Mouse (Mus musculus): ENCODE measurements at regions not wholly inside any gene's neighbourhood (a gene's known extent, or its start where the extent isn't known, plus 50 kb on each side); places are given as distances from the start of the nearest gene placed in this dataset.

GRCm38 (mm10) chr4:125275259-125275658 is 147.6 kb upstream of the Zc3h12a start:
- peak in 1 of 2 experiments; percentile 30 for DNase-seq (ENCODE audit: low spot score in 2 of 2)

GRCm38 (mm10) chr4:125270951-125271350 is 143.3 kb upstream of the Zc3h12a start:
- no peak for DNase-seq (ENCODE audit: low spot score in 2 of 2)

GRCm38 (mm10) chr4:125266212-125266611 is 138.6 kb upstream of the Zc3h12a start:
- DNase-seq (ENCODE audit: low spot score in 2 of 2) = no peak

- no peak for DNase-seq (ENCODE audit: low spot score in 2 of 2)
Observed at GRCm38 (mm10) chr4:125265575-125265974, 137.9 kb upstream of the Zc3h12a start.

GRCm38 (mm10) chr4:125265065-125265464 is 137.4 kb upstream of the Zc3h12a start:
- DNase-seq (ENCODE audit: low spot score in 2 of 2) = no peak

GRCm38 (mm10) chr4:125261547-125261946 is 133.9 kb upstream of the Zc3h12a start:
- peak; percentile 45 to 51 for DNase-seq (ENCODE audit: low spot score in 2 of 2)

GRCm38 (mm10) chr4:125259306-125259705 is 131.7 kb upstream of the Zc3h12a start:
- no peak for DNase-seq (ENCODE audit: low spot score in 2 of 2)

GRCm38 (mm10) chr4:125257916-125258315 is 130.3 kb upstream of the Zc3h12a start:
- peak in 1 of 2 experiments; percentile 35 for DNase-seq (ENCODE audit: low spot score in 2 of 2)

- no peak for DNase-seq (ENCODE audit: low spot score in 2 of 2)
Observed at GRCm38 (mm10) chr4:125253161-125253560, 125.5 kb upstream of the Zc3h12a start.

GRCm38 (mm10) chr4:125252228-125252627 is 124.6 kb upstream of the Zc3h12a start:
- DNase-seq (ENCODE audit: low spot score in 2 of 2) = no peak

GRCm38 (mm10) chr4:125249061-125249460 is 121.4 kb upstream of the Zc3h12a start:
- no peak for DNase-seq (ENCODE audit: low spot score in 2 of 2)

GRCm38 (mm10) chr4:125246171-125246570 is 118.5 kb upstream of the Zc3h12a start:
- DNase-seq (ENCODE audit: low spot score in 2 of 2) = no peak

- no peak for DNase-seq (ENCODE audit: low spot score in 2 of 2)
Observed at GRCm38 (mm10) chr4:125242512-125242911, 114.9 kb upstream of the Zc3h12a start.

GRCm38 (mm10) chr4:125241577-125242262 is 114.1 kb upstream of the Zc3h12a start:
- no peak for DNase-seq (ENCODE audit: low spot score in 2 of 2)

GRCm38 (mm10) chr4:125231711-125232260 is 104.1 kb upstream of the Zc3h12a start:
- peak; percentile 23 to 32 for DNase-seq (ENCODE audit: low spot score in 2 of 2)

GRCm38 (mm10) chr4:125227194-125227593 is 99.6 kb upstream of the Zc3h12a start:
- DNase-seq (ENCODE audit: low spot score in 2 of 2) = no peak

- DNase-seq (ENCODE audit: low spot score in 2 of 2) = no peak
Observed at GRCm38 (mm10) chr4:125222922-125223321, 95.3 kb upstream of the Zc3h12a start.

GRCm38 (mm10) chr4:125220314-125220713 is 92.7 kb upstream of the Zc3h12a start:
- DNase-seq (ENCODE audit: low spot score in 2 of 2) = no peak

GRCm38 (mm10) chr4:125219209-125219608 is 91.6 kb upstream of the Zc3h12a start:
- no peak for DNase-seq (ENCODE audit: low spot score in 2 of 2)

GRCm38 (mm10) chr4:125214306-125214705 is 86.7 kb upstream of the Zc3h12a start:
- no peak for DNase-seq (ENCODE audit: low spot score in 2 of 2)

- DNase-seq (ENCODE audit: low spot score in 2 of 2) = no peak
Observed at GRCm38 (mm10) chr4:125212176-125212530, 84.5 kb upstream of the Zc3h12a start.

GRCm38 (mm10) chr4:125211459-125212175 is 84.0 kb upstream of the Zc3h12a start:
- DNase-seq (ENCODE audit: low spot score in 2 of 2) = no peak

GRCm38 (mm10) chr4:125210719-125211118 is 83.1 kb upstream of the Zc3h12a start:
- DNase-seq (ENCODE audit: low spot score in 2 of 2) = no peak

All from layer of hippocampus, adult 8-10 months (tissue).